Mouse (Mus musculus): Measurements from ENCODE around the gene Ttc38. TPM values are rescaled to one million over a fixed set of nuclear protein-coding genes. Genes with fewer than 3 reads are reported as not detected.

Gene Ttc38
- total RNA-seq, 2 experiments from 2014 or later = 14.8 to 16.5 TPM

- intact Hi-C loops (cut with DNase I) = no loop called here
- DNase-seq (ENCODE audit: low spot score) = no peak
Observed at GRCm38 (mm10) chr15:85885606-85886005, 53.5 kb downstream of the Ttc38 start.

- intact Hi-C loops (cut with DNase I) = no loop called here
- no peak for DNase-seq (ENCODE audit: low spot score)
Observed at GRCm38 (mm10) chr15:85889235-85889634, 57.1 kb downstream of the Ttc38 start.

GRCm38 (mm10) chr15:85891971-85892370, 59.9 kb downstream of the Ttc38 start:
- intact Hi-C loops (cut with DNase I) = no loop called here
- no peak for DNase-seq (ENCODE audit: low spot score)

GRCm38 (mm10) chr15:85892498-85893118, 60.5 kb downstream of the Ttc38 start:
- DNase-seq (ENCODE audit: low spot score) = no peak
- intact Hi-C loops (cut with DNase I) = no loop called here

GRCm38 (mm10) chr15:85893871-85894270, 61.8 kb downstream of the Ttc38 start:
- intact Hi-C loops (cut with DNase I) = no loop called here
- no peak for DNase-seq (ENCODE audit: low spot score)

- intact Hi-C loops (cut with DNase I) = loop anchor here (1.0 to 2.0 kb wide), 2 partner anchors 143 to 239 kb away; no protein-coding TSS in a partner anchor
- peak; percentile 14 for DNase-seq (ENCODE audit: low spot score)
Observed at GRCm38 (mm10) chr15:85896284-85896683, 64.2 kb downstream of the Ttc38 start.

- intact Hi-C loops (cut with DNase I) = loop anchor here (2.0 kb wide), 1 partner anchor 238 kb away; no protein-coding TSS in a partner anchor
- no peak for DNase-seq (ENCODE audit: low spot score)
Observed at GRCm38 (mm10) chr15:85897113-85897512, 65.0 kb downstream of the Ttc38 start.

GRCm38 (mm10) chr15:85899396-85899795, 67.3 kb downstream of the Ttc38 start:
- DNase-seq (ENCODE audit: low spot score) = no peak
- intact Hi-C loops (cut with DNase I) = no loop called here

GRCm38 (mm10) chr15:85900318-85900717, 68.2 kb downstream of the Ttc38 start:
- intact Hi-C loops (cut with DNase I) = no loop called here
- no peak for DNase-seq (ENCODE audit: low spot score)

GRCm38 (mm10) chr15:85900801-85901200, 68.7 kb downstream of the Ttc38 start:
- no peak for DNase-seq (ENCODE audit: low spot score)
- intact Hi-C loops (cut with DNase I) = no loop called here

- intact Hi-C loops (cut with DNase I) = no loop called here
- no peak for DNase-seq (ENCODE audit: low spot score)
Observed at GRCm38 (mm10) chr15:85902505-85902904, 70.4 kb downstream of the Ttc38 start.

- DNase-seq (ENCODE audit: low spot score) = no peak
- intact Hi-C loops (cut with DNase I) = loop anchor here (2.0 kb wide), 1 partner anchor 135 kb away; no protein-coding TSS in a partner anchor
Observed at GRCm38 (mm10) chr15:85903826-85904225, 71.7 kb downstream of the Ttc38 start.

Other genes with a start within 250 kb of the Ttc38 start
- gene Wnt7b, start 249.8 kb upstream of the Ttc38 start, total RNA-seq (2021) = under 1 TPM; 0.13 to 0.17 TPM
- gene Ppara, start 97.3 kb upstream of the Ttc38 start, total RNA-seq (2021) = 10 to 100 TPM; 44.7 to 58.8 TPM
- 10 to 100 TPM; 29.6 to 31.8 TPM for gene Cdpf1, start 20.6 kb upstream of the Ttc38 start, total RNA-seq (2021)
- gene Pkdrej, start 10.6 kb upstream of the Ttc38 start, total RNA-seq (2021) = 1 to 10 TPM; 2.6 to 2.7 TPM
- gene Gtse1, start 27.4 kb downstream of the Ttc38 start, total RNA-seq (2021) = under 1 TPM; 0.34 to 0.39 TPM
- gene Trmu, start 47.0 kb downstream of the Ttc38 start, total RNA-seq (2021) = 10 to 100 TPM; 16.4 to 20.7 TPM
- 1 to 10 TPM; 6.6 to 7.2 TPM for gene Celsr1, start 201.5 kb downstream of the Ttc38 start, total RNA-seq (2021)
- 10 to 100 TPM; 30.4 to 34.7 TPM for gene Gramd4, start 225.4 kb downstream of the Ttc38 start, total RNA-seq (2021)

Measured in heart, postnatal 25 days (tissue).